Mouse (Mus musculus) fibroblast of lung, adult 2 months (primary cell): ENCODE measurements around the gene Psg21.
"Not testable (repeated sequence)": the region's sequence is repeated elsewhere in the genome, so short reads cannot be mapped to it uniquely, and the experiment has no call there.

ENCODE experiments used
- DNase-seq: peaks from one replicate; pipeline ENCODE4 v3.0.0-alpha.2; 2011; ENCODE audit warnings: low read depth

Psg21 gene

DNA sequence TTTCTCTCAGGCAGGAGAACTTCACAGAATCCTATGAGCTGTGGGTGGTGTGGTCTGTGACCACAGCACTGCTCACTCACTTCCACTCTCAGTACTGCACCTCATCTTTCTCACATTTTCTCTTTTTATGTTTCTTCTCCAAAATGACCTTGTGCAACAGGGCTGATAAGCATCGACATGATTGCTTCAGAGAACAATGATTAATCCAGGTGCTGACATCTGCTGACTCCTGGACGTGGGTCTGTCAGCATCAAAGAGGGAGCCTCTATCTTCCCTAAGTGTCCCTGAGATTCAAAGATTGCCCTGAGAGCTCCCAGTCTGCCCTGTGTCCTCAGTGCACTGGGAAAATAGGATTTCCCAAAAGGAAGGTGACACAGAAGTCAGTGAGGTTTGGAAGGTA, at the start of gene Psg21:
Gene Psg21, minus strand, starts transcription at position 101 of the 400 bp plus-strand sequence.
- not testable (repeated sequence) for DNase-seq

DNA sequence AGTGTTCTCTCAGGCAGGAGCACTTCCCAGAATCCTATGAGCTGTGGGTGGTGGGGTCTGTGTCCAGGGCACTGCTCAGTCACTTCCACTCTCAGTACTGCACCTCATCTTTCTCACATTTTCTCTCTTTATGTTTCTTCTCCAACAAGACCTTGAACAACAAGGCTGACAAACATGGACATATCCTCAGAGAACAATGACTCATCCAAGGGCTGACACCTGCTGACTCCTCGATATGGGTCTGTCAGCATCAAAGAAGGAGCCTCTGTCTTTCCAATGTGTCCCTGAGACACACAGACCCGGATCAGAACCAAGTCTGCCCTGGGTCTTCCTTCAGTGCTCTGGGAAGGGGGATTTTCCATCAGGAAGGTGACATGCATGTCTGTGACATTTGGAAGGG, 29.6 kb upstream of the Psg21 start, which contains the start of gene Psg20:
Gene Psg20, minus strand, starts transcription at position 101 of the 400 bp plus-strand sequence.
- DNase-seq = no peak

DNA sequence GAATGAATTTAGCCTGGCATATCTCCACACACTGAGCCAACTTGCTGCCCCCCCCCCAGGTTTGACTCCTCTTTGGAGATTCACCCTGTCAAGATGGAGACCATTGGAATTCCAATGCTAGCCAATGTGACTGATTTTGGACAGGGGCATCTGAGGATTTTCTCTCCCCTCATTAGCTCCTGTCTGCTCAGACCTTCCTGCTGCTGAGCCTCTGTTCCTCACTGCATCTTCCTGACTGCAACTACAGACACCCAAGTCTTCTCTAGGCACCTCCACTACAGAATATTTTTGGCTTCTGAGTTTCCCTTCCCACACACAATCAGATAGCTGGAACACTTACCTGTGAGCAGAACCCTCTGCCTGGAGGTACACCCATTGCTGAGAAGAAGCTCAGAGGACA, 29.1 kb upstream of the Psg21 start:
- DNase-seq = no peak

DNA sequence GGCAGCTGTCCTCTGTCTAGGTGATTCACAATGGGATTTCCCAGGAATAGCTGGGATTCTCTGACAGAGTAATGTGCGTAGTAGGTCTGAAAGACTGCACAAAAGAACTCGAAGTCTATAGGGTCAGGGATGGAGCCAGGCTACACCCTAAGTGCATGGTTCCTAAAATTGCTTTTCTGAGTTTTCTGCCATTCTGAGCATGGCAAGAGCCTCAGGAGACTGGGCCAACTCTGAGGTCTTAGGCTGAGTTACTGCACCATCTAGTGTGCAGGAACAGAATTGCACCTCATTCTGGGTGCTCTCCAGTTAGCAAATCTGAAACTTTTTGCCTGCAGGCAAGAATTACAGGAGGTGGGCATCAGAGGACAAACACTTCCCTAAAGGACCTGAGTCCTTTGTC, 23.2 kb upstream of the Psg21 start:
- peak; percentile 7 for DNase-seq

DNA sequence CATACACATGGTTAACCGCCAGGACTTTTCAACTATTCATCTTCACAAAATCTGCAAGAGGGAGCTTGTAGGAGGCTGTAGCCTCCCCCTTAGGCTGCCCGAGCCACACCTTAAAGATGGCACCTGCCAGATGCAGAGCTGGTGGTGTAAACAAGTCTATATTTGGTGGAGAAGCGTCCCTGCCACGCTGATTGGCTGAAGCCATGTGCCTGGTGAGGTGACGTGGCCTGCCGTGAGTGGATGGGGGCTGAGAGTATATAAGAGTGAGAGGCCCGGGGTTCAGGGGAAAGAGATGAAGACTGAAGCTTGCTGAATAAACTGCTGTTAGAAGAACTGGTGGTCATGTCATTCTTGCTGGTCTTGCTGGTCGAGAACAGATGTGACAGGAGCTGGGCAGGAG, 29.6 kb downstream of the Psg21 start:
- DNase-seq = not testable (repeated sequence)

DNA sequence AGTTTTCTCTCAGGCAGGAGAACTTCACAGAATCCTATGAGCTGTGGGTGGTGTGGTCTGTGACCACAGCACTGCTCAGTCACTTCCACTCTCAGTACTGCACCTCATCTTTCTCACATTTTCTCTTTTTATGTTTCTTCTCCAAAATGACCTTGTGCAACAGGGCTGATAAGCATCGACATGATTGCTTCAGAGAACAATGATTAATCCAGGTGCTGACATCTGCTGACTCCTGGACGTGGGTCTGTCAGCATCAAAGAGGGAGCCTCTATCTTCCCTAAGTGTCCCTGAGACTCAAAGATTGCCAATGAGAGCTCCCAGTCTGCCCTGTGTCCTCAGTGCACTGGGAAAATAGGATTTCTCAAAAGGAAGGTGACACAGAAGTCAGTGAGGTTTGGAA, 40.1 kb downstream of the Psg21 start, which contains the start of gene Psg23:
Gene Psg23, minus strand, starts transcription at position 101 of the 400 bp plus-strand sequence.
- not testable (repeated sequence) for DNase-seq
